Mouse (Mus musculus) regulatory T cell (primary cell): ENCODE measurements around the gene Scarf1.

Experiments used
- in situ Hi-C: fragments of 300-600 bp; cut with MboI, MseI; formaldehyde crosslinking; loops from one replicate; pipeline ENCODE4 v1.15.1; 2025; ENCODE audit warnings: high pct_unique_total_duplicates

Gene Scarf1

GRCm38 (mm10) chr11:75513336-75513735 lies at the start of gene Scarf1:
TSS of gene Scarf1 (plus strand) at chr11:75513540.
- in situ Hi-C loops, result no loop called here

- in situ Hi-C loops, result no loop called here
These were observed 49.7 kb upstream of the Scarf1 start for GRCm38 (mm10) chr11:75463624-75464023.

GRCm38 (mm10) chr11:75464417-75464816 lies 48.9 kb upstream of the Scarf1 start:
- in situ Hi-C loops, result no loop called here

GRCm38 (mm10) chr11:75465051-75465450 lies 48.3 kb upstream of the Scarf1 start:
- in situ Hi-C loops, result no loop called here

GRCm38 (mm10) chr11:75466731-75467505 lies 46.4 kb upstream of the Scarf1 start:
- in situ Hi-C loops, result no loop called here

GRCm38 (mm10) chr11:75467512-75468215 lies 45.7 kb upstream of the Scarf1 start:
- in situ Hi-C loops, result no loop called here

GRCm38 (mm10) chr11:75468410-75468809 lies 44.9 kb upstream of the Scarf1 start:
- in situ Hi-C loops, result no loop called here

GRCm38 (mm10) chr11:75469261-75469660 lies 44.1 kb upstream of the Scarf1 start:
- in situ Hi-C loops, result no loop called here

GRCm38 (mm10) chr11:75470675-75471074 lies 42.7 kb upstream of the Scarf1 start:
- in situ Hi-C loops, result no loop called here

- in situ Hi-C loops, result no loop called here
These were observed 40.8 kb upstream of the Scarf1 start for GRCm38 (mm10) chr11:75472469-75473081.

- in situ Hi-C loops, result no loop called here
These were observed 40.0 kb upstream of the Scarf1 start for GRCm38 (mm10) chr11:75473376-75473775.

GRCm38 (mm10) chr11:75486192-75486591 lies 27.1 kb upstream of the Scarf1 start:
- in situ Hi-C loops, result no loop called here

- in situ Hi-C loops, result no loop called here
These were observed 26.6 kb upstream of the Scarf1 start, which contains the start of gene Prpf8 for GRCm38 (mm10) chr11:75486601-75487285. TSS of gene Prpf8 (plus strand) at chr11:75486816.

GRCm38 (mm10) chr11:75487496-75487895 lies 25.8 kb upstream of the Scarf1 start:
- in situ Hi-C loops, result no loop called here

GRCm38 (mm10) chr11:75494296-75495049 lies 18.9 kb upstream of the Scarf1 start:
- in situ Hi-C loops, result no loop called here

GRCm38 (mm10) chr11:75498126-75498525 lies 15.2 kb upstream of the Scarf1 start:
- in situ Hi-C loops, result no loop called here

- in situ Hi-C loops, result no loop called here
These were observed 5.2 kb upstream of the Scarf1 start for GRCm38 (mm10) chr11:75508162-75508561.

GRCm38 (mm10) chr11:75508904-75509303 lies 4.4 kb upstream of the Scarf1 start:
- in situ Hi-C loops, result no loop called here

- in situ Hi-C loops, result no loop called here
These were observed 3.4 kb upstream of the Scarf1 start, which contains the start of gene Rilp for GRCm38 (mm10) chr11:75509741-75510626. TSS of gene Rilp (plus strand) at chr11:75510094.

- in situ Hi-C loops, result no loop called here
These were observed 2.7 kb upstream of the Scarf1 start for GRCm38 (mm10) chr11:75510627-75510993.
